Mouse (Mus musculus) T-helper 1 cell (primary cell): ENCODE measurements around the gene Mllt10.

Experiments used
- in situ Hi-C: fragments of 300-600 bp; cut with MboI, MseI; formaldehyde crosslinking; loops from one replicate; pipeline ENCODE4 v1.15.1; 2025; ENCODE audit warnings: high pct_unique_total_duplicates

Gene Mllt10

GRCm38 (mm10) chr2:18249224-18249623 lies 194.2 kb downstream of the Mllt10 start:
- in situ Hi-C loops = no loop called here
